Mouse (Mus musculus): ENCODE data around the gene Zfp446. TPM values are rescaled to one million over a fixed set of nuclear protein-coding genes. Genes with fewer than 3 reads are reported as not detected.

The Zfp446 gene
- polyA plus RNA-seq, 1 experiment from 2014 or later, result 10.3 TPM

- no peak overlapping the region for H3K27ac ChIP-seq (ENCODE audit: low read depth, low read length)
- H3K4me1 ChIP-seq (ENCODE audit: control insufficient read depth, insufficient read depth, low read length), result no peaks in the 10 kb centered on the region
- H3K9me3 ChIP-seq (ENCODE audit: control insufficient read depth, low read length), result no peaks in the 10 kb centered on the region
- H3K9ac ChIP-seq (replicated peaks; ENCODE audit: low read depth, low read length), result no peak overlapping the region
- ATAC-seq (ENCODE audit: low read depth), result no peak
- no peak overlapping the region for H3K4me3 ChIP-seq (ENCODE audit: low read depth, low read length)
- H3K4me2 ChIP-seq (ENCODE audit: low read depth, low read length), result no peak overlapping the region
- WGBS, result 79% methylated on average over 5 of the region's 5 CpGs
- H3K36me3 ChIP-seq (ENCODE audit: control insufficient read depth, insufficient read depth, low read length), result no peaks in the 10 kb centered on the region
- no peaks in the 10 kb centered on the region for H3K27me3 ChIP-seq (ENCODE audit: control insufficient read depth, insufficient read depth, low read length)
Observed at GRCm38 (mm10) chr7:12957511-12957910, 20.1 kb upstream of the Zfp446 start.

DNA sequence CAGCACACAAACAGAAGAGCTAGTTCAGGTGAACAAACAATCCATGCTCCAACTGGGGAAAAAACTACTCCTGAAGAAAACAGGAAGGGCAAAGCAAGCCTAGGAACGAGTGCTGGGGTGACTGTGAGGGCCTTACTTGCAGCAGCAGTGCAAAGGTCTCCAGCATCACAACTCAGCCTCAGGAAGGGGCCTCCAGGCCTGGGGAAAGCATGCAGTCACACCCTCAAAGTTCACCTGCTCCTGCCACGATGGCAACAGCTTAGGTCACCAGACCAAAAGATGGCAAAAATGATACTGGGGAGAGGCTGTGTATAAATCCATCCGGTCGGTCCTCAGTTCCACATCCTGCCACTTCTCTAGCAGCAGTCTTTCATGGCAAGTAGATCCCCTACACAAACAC lies 18.7 kb upstream of the Zfp446 start:
- no peaks in the 10 kb centered on the region for H3K4me1 ChIP-seq (ENCODE audit: control insufficient read depth, insufficient read depth, low read length)
- WGBS, result 83% methylated on average over 4 of the region's 4 CpGs
- no peaks in the 10 kb centered on the region for H3K9me3 ChIP-seq (ENCODE audit: control insufficient read depth, low read length)
- H3K9ac ChIP-seq (replicated peaks; ENCODE audit: low read depth, low read length), result no peak overlapping the region
- H3K4me3 ChIP-seq (ENCODE audit: low read depth, low read length), result no peak overlapping the region
- H3K4me2 ChIP-seq (ENCODE audit: low read depth, low read length), result no peak overlapping the region
- H3K27me3 ChIP-seq (ENCODE audit: control insufficient read depth, insufficient read depth, low read length), result no peaks in the 10 kb centered on the region
- ATAC-seq (ENCODE audit: low read depth), result no peak
- H3K27ac ChIP-seq (ENCODE audit: low read depth, low read length), result no peak overlapping the region
- H3K36me3 ChIP-seq (ENCODE audit: control insufficient read depth, insufficient read depth, low read length), result no peaks in the 10 kb centered on the region

- no peak for ATAC-seq (ENCODE audit: low read depth)
- Histone ChIP-seq H3K9me3 (ENCODE audit: control insufficient read depth, low read length) (no peaks in the 10 kb centered on the region), H3K27me3 (ENCODE audit: control insufficient read depth, insufficient read depth, low read length) (no peaks in the 10 kb centered on the region), H3K36me3 (ENCODE audit: control insufficient read depth, insufficient read depth, low read length) (no peaks in the 10 kb centered on the region), H3K27ac (ENCODE audit: low read depth, low read length) (no peak overlapping the region), H3K9ac (replicated peaks; ENCODE audit: low read depth, low read length) (no peak overlapping the region), H3K4me1 (ENCODE audit: control insufficient read depth, insufficient read depth, low read length) (no peaks in the 10 kb centered on the region), H3K4me2 (ENCODE audit: low read depth, low read length) (no peak overlapping the region), H3K4me3 (ENCODE audit: low read depth, low read length) (no peak overlapping the region)
- WGBS, result 17% methylated on average over 4 of the region's 4 CpGs
Observed at GRCm38 (mm10) chr7:12959718-12960117, 17.9 kb upstream of the Zfp446 start.

- 3% methylated on average over 29 of the region's 29 CpGs for WGBS
Observed at GRCm38 (mm10) chr7:12961511-12962141, 16.0 kb upstream of the Zfp446 start.

GRCm38 (mm10) chr7:12965678-12966091 lies 12.0 kb upstream of the Zfp446 start, which contains the start of gene Zfp324:
TSS of gene Zfp324 (plus strand) at chr7:12965838.
- Histone ChIP-seq H3K27ac (ENCODE audit: low read depth, low read length) (peak within 1 kb of the TSS; percentile 86), H3K4me3 (ENCODE audit: low read depth, low read length) (peak within 1 kb of the TSS; percentile 84), H3K4me2 (ENCODE audit: low read depth, low read length) (peak within 1 kb of the TSS; percentile 92), H3K27me3 (ENCODE audit: control insufficient read depth, insufficient read depth, low read length) (no peaks in the 10 kb centered on the region; the same call in 1 of the 2 replicates), H3K9me3 (ENCODE audit: control insufficient read depth, low read length) (no peaks in the 10 kb centered on the region), H3K9ac (replicated peaks; ENCODE audit: low read depth, low read length) (peak within 1 kb of the TSS; percentile 91), H3K4me1 (ENCODE audit: control insufficient read depth, insufficient read depth, low read length) (peaks cover 14% of the 10 kb centered on the region), H3K36me3 (ENCODE audit: control insufficient read depth, insufficient read depth, low read length) (peaks cover 15% of the 10 kb centered on the region)
- peak; percentile 93 for ATAC-seq (ENCODE audit: low read depth)
- WGBS, result under 1% methylated on average over 23 of the region's 23 CpGs

More at GRCm38 (mm10) chr7:12961511-12962141, 16.0 kb upstream of the Zfp446 start:
- H3K9me3 ChIP-seq (ENCODE audit: control insufficient read depth, low read length), result no peaks in the 10 kb centered on the region
- peak overlapping the region; percentile 82 for H3K27ac ChIP-seq (ENCODE audit: low read depth, low read length)
- peak overlapping the region; percentile 56 for H3K4me2 ChIP-seq (ENCODE audit: low read depth, low read length)
- H3K27me3 ChIP-seq (ENCODE audit: control insufficient read depth, insufficient read depth, low read length), result no peaks in the 10 kb centered on the region; the same call in 1 of the 2 replicates
- H3K9ac ChIP-seq (replicated peaks; ENCODE audit: low read depth, low read length), result peak overlapping the region; percentile 61
- H3K36me3 ChIP-seq (ENCODE audit: control insufficient read depth, insufficient read depth, low read length), result no peaks in the 10 kb centered on the region
- ATAC-seq (ENCODE audit: low read depth), result peak; percentile 80
- peak overlapping the region; percentile 44 for H3K4me3 ChIP-seq (ENCODE audit: low read depth, low read length)
- H3K4me1 ChIP-seq (ENCODE audit: control insufficient read depth, insufficient read depth, low read length), result peaks cover 5% of the 10 kb centered on the region

DNA sequence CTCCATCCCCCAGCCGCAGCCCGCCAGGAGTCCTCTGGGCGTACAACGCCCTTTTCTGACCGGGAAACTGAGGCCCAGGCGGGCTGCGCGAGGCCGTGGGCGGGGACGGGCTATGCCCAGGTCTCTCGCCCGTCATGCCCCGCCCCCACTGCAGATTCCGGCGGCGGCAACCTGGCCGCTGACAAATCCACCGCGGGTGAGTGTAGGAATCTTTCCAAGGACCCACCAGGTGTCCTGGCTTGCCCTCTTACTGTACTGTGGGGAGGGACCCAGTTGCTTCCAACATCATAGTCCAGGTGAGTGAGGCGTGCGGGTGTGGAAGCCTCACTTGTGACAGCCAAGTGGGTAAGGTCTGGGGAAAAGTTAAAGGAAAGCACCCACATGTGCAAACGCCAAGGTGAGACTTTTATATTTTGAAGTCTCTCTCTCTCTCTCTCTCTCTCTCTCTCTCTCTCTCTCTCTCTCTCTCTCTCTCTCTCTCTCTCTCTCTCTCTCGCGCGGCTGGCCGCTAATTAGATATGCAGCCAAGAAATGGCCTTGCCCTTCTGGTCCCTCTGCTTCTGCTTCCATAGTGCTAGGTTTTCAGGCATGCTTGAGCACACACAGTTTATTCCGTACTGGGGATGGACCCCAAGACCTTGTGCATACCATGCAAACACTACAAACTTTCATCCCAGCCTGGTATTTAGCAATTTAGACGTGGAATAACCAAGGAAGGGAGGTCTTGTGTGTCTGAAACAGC lies 11.4 kb upstream of the Zfp446 start:
- peak overlapping the region; percentile 86 for H3K27ac ChIP-seq (ENCODE audit: low read depth, low read length)
- under 1% methylated on average over 29 of the region's 29 CpGs for WGBS
- peak overlapping the region; percentile 92 for H3K4me2 ChIP-seq (ENCODE audit: low read depth, low read length)
- H3K9ac ChIP-seq (replicated peaks; ENCODE audit: low read depth, low read length), result peak overlapping the region; percentile 91
- peak; percentile 45 for ATAC-seq (ENCODE audit: low read depth)
- H3K4me1 ChIP-seq (ENCODE audit: control insufficient read depth, insufficient read depth, low read length), result peaks cover 14% of the 10 kb centered on the region
- H3K36me3 ChIP-seq (ENCODE audit: control insufficient read depth, insufficient read depth, low read length), result peaks cover 21% of the 10 kb centered on the region
- H3K27me3 ChIP-seq (ENCODE audit: control insufficient read depth, insufficient read depth, low read length), result no peaks in the 10 kb centered on the region; the same call in 1 of the 2 replicates
- H3K9me3 ChIP-seq (ENCODE audit: control insufficient read depth, low read length), result no peaks in the 10 kb centered on the region
- H3K4me3 ChIP-seq (ENCODE audit: low read depth, low read length), result peak overlapping the region; percentile 84

DNA sequence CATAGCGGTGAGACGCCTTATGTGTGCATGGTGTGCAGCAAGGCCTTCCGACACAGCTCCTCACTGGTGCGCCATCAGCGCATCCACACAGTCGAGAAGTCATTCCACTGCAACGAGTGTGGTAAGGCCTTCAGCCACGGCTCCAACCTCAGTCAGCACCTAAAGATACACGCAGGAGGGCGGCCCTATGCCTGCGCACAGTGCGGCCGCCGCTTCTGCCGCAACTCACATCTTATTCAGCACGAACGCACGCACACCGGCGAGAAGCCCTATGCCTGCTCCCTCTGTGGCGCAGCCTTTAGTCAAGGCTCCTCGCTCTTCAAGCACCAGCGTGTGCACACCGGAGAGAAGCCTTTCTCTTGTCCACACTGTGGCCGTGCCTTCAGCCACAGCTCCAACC lies 6.7 kb upstream of the Zfp446 start:
- Histone ChIP-seq H3K4me1 (ENCODE audit: control insufficient read depth, insufficient read depth, low read length) (peaks cover 12% of the 10 kb centered on the region), H3K9ac (replicated peaks; ENCODE audit: low read depth, low read length) (no peak overlapping the region), H3K4me2 (ENCODE audit: low read depth, low read length) (no peak overlapping the region), H3K4me3 (ENCODE audit: low read depth, low read length) (no peak overlapping the region), H3K27me3 (ENCODE audit: control insufficient read depth, insufficient read depth, low read length) (no peaks in the 10 kb centered on the region; the same call in 1 of the 2 replicates), H3K9me3 (ENCODE audit: control insufficient read depth, low read length) (no peaks in the 10 kb centered on the region), H3K36me3 (ENCODE audit: control insufficient read depth, insufficient read depth, low read length) (peaks cover 32% of the 10 kb centered on the region), H3K27ac (ENCODE audit: low read depth, low read length) (no peak overlapping the region)
- no peak for ATAC-seq (ENCODE audit: low read depth)
- WGBS, result 96% methylated on average over 25 of the region's 25 CpGs

GRCm38 (mm10) chr7:12978931-12979722 lies 1.5 kb downstream of the Zfp446 start:
- H3K27ac ChIP-seq (ENCODE audit: low read depth, low read length), result peak overlapping the region; percentile 82; the same call in 1 of the 2 replicates
- H3K9ac ChIP-seq (replicated peaks; ENCODE audit: low read depth, low read length), result peak overlapping the region; percentile 63; the same call in 1 of the 2 replicates
- H3K4me2 ChIP-seq (ENCODE audit: low read depth, low read length), result peak overlapping the region; percentile 71; the same call in 1 of the 2 replicates
- 84% methylated on average over 18 of the region's 18 CpGs for WGBS
- peaks cover 6% of the 10 kb centered on the region; the same call in 1 of the 2 replicates for H3K4me1 ChIP-seq (ENCODE audit: control insufficient read depth, insufficient read depth, low read length)
- H3K27me3 ChIP-seq (ENCODE audit: control insufficient read depth, insufficient read depth, low read length), result no peaks in the 10 kb centered on the region
- no peaks in the 10 kb centered on the region for H3K36me3 ChIP-seq (ENCODE audit: control insufficient read depth, insufficient read depth, low read length)
- H3K4me3 ChIP-seq (ENCODE audit: low read depth, low read length), result 0 out of 2 replicates have a peak overlapping the region, but pooled peaks have one; percentile 43
- ATAC-seq (ENCODE audit: low read depth), result no peak
- H3K9me3 ChIP-seq (ENCODE audit: control insufficient read depth, low read length), result no peaks in the 10 kb centered on the region
